Comparison of ENCODE assay signal across 27 mouse cellular contexts in the genomic region with DNA sequence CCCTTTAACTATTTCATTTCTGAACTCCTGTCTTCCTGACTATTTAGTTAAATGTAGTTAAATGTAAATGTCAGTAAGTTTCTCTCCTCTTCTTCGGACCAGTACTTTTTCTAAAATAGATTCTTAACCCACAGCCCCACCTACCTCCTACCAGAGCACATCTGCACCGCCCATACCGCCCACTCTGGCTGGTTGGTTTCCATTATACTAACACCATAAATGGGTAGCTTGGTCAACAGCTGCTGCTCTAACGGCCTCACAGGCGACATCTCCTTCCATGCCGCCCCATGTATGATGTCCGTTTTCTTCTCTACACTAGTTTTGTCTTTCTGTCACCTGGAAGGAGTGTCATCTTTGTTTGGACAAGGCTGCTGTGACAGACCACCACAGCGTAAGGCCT.
DNase-seq lines count a peak whose midpoint lies in the region; ATAC-seq and TF ChIP-seq lines count a peak whose summit lies in the region.
"Had no signal": no experiment of that assay in that cellular context is flagged by ENCODE, and none has a peak within 500 bp of the region (broad histone marks: within the 10 kb centered on the region; RNA-seq: fewer than 3 reads in every experiment).

No protein-coding gene starts in this region.

- H3K36me3 ChIP-seq in liver, embryonic 11.5 days (ENCODE audit: control insufficient read depth, insufficient read depth, low read length), result no peaks in the 10 kb centered on the region
- H3K36me3 ChIP-seq in liver, postnatal 0 days (replicated peaks; ENCODE audit: insufficient read depth, low read length), result no peaks in the 10 kb centered on the region
- H3K36me3 ChIP-seq: embryonic facial prominence, embryonic 13.5 days; forebrain, embryonic 10.5 days; forebrain, embryonic 15.5 days; hindbrain, embryonic 10.5 days; hindbrain, embryonic 13.5 days had no signal

- no peak for ATAC-seq in liver, embryonic 11.5 days (replicated peaks; ENCODE audit: low FRiP score)
- ATAC-seq in liver, postnatal 0 days, result no peak
- ATAC-seq: activated CD4-positive, CD25-positive, alpha-beta regulatory T cell, adult 4 months; forebrain, embryonic 15.5 days; hindbrain, embryonic 16.5 days had no signal

- WGBS in liver, embryonic 11.5 days, result 91% methylated on average over 8 of the region's 8 CpGs
- WGBS in liver, postnatal 0 days (ENCODE audit: insufficient replicate concordance), result 86% methylated on average over 8 of the region's 8 CpGs

- TF ChIP-seq EP300 in liver, postnatal 0 days (IDR thresholded peaks at IDR 0.05; ENCODE audit: low read depth), result no peak

- DNase-seq in heart, adult 11 months, result peak; percentile 80
- DNase-seq in heart, adult 9 months (ENCODE audit: low spot score in 2 of 2), result no peak
- DNase-seq in liver, embryonic 11.5 days (ENCODE audit: low spot score), result peak; percentile 18
- no peak for DNase-seq in liver, postnatal 0 days
- no peak for DNase-seq in gastrocnemius, adult 2 months
- DNase-seq in embryo, embryonic 10.5 days (ENCODE audit: low spot score), result no peak
- DNase-seq: adrenal gland, postnatal 10 days; adrenal gland, postnatal 36 days; B cell, adult 2 months; cerebellum, adult 18-20 months; cerebellum, adult 9-10 months; cerebellum, postnatal 14 days; gastrocnemius, postnatal 10 days; gastrocnemius, postnatal 36 days; heart, postnatal 10 days; heart, postnatal 36 days; kidney, adult 11 months had no signal

- intact Hi-C loops in gastrocnemius, adult 2 months (cut with DNase I), result loop anchor here (10.0 kb wide), 1 partner anchor 164 kb away; no protein-coding TSS in a partner anchor

- H3K27ac ChIP-seq in liver, embryonic 11.5 days (ENCODE audit: low read depth, low read length), result no peak overlapping the region
- no peak overlapping the region for H3K27ac ChIP-seq in liver, postnatal 0 days (ENCODE audit: low read depth)
- H3K27ac ChIP-seq in embryonic fibroblast, embryonic 13.5 days (ENCODE audit: insufficient read depth, low read length), result peak overlapping the region; percentile 93
- no peak overlapping the region for H3K27ac ChIP-seq in gastrocnemius, adult 2 months
- H3K27ac ChIP-seq: embryonic facial prominence, embryonic 13.5 days; forebrain, embryonic 10.5 days; forebrain, embryonic 15.5 days; heart, embryonic 15.5 days; hindbrain, embryonic 10.5 days; hindbrain, embryonic 13.5 days had no signal

- H3K4me1 ChIP-seq in liver, embryonic 11.5 days (replicated peaks; ENCODE audit: control insufficient read depth, insufficient read depth, low read length), result peaks cover 2% of the 10 kb centered on the region; the same call in 1 of the 2 replicates
- 0 out of 2 replicates have a peak, but pooled peaks cover 3% of the 10 kb centered on the region for H3K4me1 ChIP-seq in liver, postnatal 0 days (ENCODE audit: insufficient read depth)
- H3K4me1 ChIP-seq in embryonic fibroblast, embryonic 13.5 days (ENCODE audit: control insufficient read depth, insufficient read depth, low read length), result peaks cover 11% of the 10 kb centered on the region
- H3K4me1 ChIP-seq: forebrain, embryonic 15.5 days had no signal

- no peak for TF ChIP-seq POLR2A in embryonic fibroblast, embryonic 13.5 days (IDR thresholded peaks at IDR 0.05; ENCODE audit: low read depth, low read length)

- H3K27me3 ChIP-seq in liver, embryonic 11.5 days (replicated peaks; ENCODE audit: control insufficient read depth, insufficient read depth, low read length), result no peaks in the 10 kb centered on the region
- H3K27me3 ChIP-seq in liver, postnatal 0 days (ENCODE audit: insufficient read depth, low read length), result no peaks in the 10 kb centered on the region
- H3K27me3 ChIP-seq: embryonic facial prominence, embryonic 13.5 days; forebrain, embryonic 15.5 days; heart, embryonic 12.5 days; heart, embryonic 15.5 days; hindbrain, embryonic 13.5 days had no signal

- H3K9ac ChIP-seq in liver, embryonic 11.5 days (ENCODE audit: low read depth, low read length), result no peak overlapping the region
- H3K9ac ChIP-seq in liver, postnatal 0 days (replicated peaks), result no peak overlapping the region
- H3K9ac ChIP-seq: embryonic facial prominence, embryonic 13.5 days; forebrain, embryonic 15.5 days; heart, embryonic 12.5 days; heart, embryonic 15.5 days; hindbrain, embryonic 13.5 days had no signal

- no peak for TF ChIP-seq CTCF in liver, postnatal 0 days (IDR thresholded peaks at IDR 0.05; ENCODE audit: low read depth)
- no peak for TF ChIP-seq CTCF in embryonic fibroblast, embryonic 13.5 days (IDR thresholded peaks at IDR 0.05; ENCODE audit: borderline replicate concordance, insufficient read depth, low read length)
- no peak for TF ChIP-seq CTCF in gastrocnemius, adult 2 months (IDR thresholded peaks at IDR 0.05)

- no peak overlapping the region for H3K4me2 ChIP-seq in liver, embryonic 11.5 days
- no peak overlapping the region for H3K4me2 ChIP-seq in liver, postnatal 0 days (ENCODE audit: low read depth, low read length)
- H3K4me2 ChIP-seq: embryonic facial prominence, embryonic 13.5 days; forebrain, embryonic 15.5 days; heart, embryonic 12.5 days; heart, embryonic 15.5 days; hindbrain, embryonic 13.5 days had no signal

- no peaks in the 10 kb centered on the region for H3K9me3 ChIP-seq in liver, embryonic 11.5 days (ENCODE audit: control insufficient read depth, low read length)
- H3K9me3 ChIP-seq in liver, postnatal 0 days (ENCODE audit: low read length), result no peaks in the 10 kb centered on the region
- H3K9me3 ChIP-seq: embryonic facial prominence, embryonic 13.5 days; forebrain, embryonic 10.5 days; forebrain, embryonic 15.5 days; heart, embryonic 12.5 days; heart, embryonic 15.5 days; hindbrain, embryonic 10.5 days; hindbrain, embryonic 13.5 days had no signal

- no peak overlapping the region for H3K4me3 ChIP-seq in liver, embryonic 11.5 days (ENCODE audit: low read depth, low read length)
- no peak overlapping the region for H3K4me3 ChIP-seq in liver, postnatal 0 days (ENCODE audit: low read depth, low read length)
- no peak overlapping the region for H3K4me3 ChIP-seq in embryonic fibroblast, embryonic 13.5 days (ENCODE audit: insufficient read depth, low read length)
- H3K4me3 ChIP-seq in gastrocnemius, adult 2 months, result no peak overlapping the region
- H3K4me3 ChIP-seq: embryonic facial prominence, embryonic 13.5 days; forebrain, embryonic 10.5 days; forebrain, embryonic 15.5 days; heart, embryonic 12.5 days; heart, embryonic 15.5 days; hindbrain, embryonic 10.5 days; hindbrain, embryonic 13.5 days had no signal

Comparison
In these comparisons a context has a peak if more than half of its experiments do, and no peak if none do; other contexts are left out.
1. DNase-seq: peak in heart, adult 11 months (single experiment) and liver, embryonic 11.5 days (single experiment); none in heart, adult 9 months (0 of 2), liver, postnatal 0 days (single experiment), gastrocnemius, adult 2 months (single experiment) and embryo, embryonic 10.5 days (single experiment).